Mouse (Mus musculus) stomach, adult 2 months (tissue): ENCODE measurements around the gene 2200002D01Rik. TPM values are rescaled to one million over a fixed set of nuclear protein-coding genes. Genes with fewer than 3 reads are reported as not detected.

ENCODE experiments used
- polyA plus RNA-seq: library from polyadenylated mRNA; depleted of rRNA; stranded (reverse); fragments of >200 nt; gene quantifications from 2 replicates; pipeline ENCODE4 v1.2.3, GENCODE M21; 2012; rRNA removed

2200002D01Rik gene
- 51.1 and 60.9 TPM in 2 replicates for polyA plus RNA-seq

GRCm38 (mm10) chr7:29248261-29248841 lies at the start of gene 2200002D01Rik:
Gene 2200002D01Rik, minus strand, starts transcription at chr7:29248466.

GRCm38 (mm10) chr7:29288942-29289638 lies 40.8 kb upstream of the 2200002D01Rik start, which contains the start of gene Ppp1r14a:
Gene Ppp1r14a, plus strand, starts transcription at chr7:29289308.

GRCm38 (mm10) chr7:29281201-29282073 lies 33.2 kb upstream of the 2200002D01Rik start, which contains the start of gene Spint2:
Gene Spint2, minus strand, starts transcription at chr7:29281912.

GRCm38 (mm10) chr7:29238019-29238967 lies 10.0 kb downstream of the 2200002D01Rik start, which contains the start of gene Yif1b:
Gene Yif1b, plus strand, starts transcription at chr7:29238329.

GRCm38 (mm10) chr7:29232247-29233013 lies 15.8 kb downstream of the 2200002D01Rik start, which contains the start of gene Kcnk6:
Gene Kcnk6, minus strand, starts transcription at chr7:29232515.

GRCm38 (mm10) chr7:29213675-29214082 lies 34.6 kb downstream of the 2200002D01Rik start, which contains the start of gene Catsperg1:
Gene Catsperg1, minus strand, starts transcription at chr7:29214035.

Other genes starting within 250 kb of the 2200002D01Rik start
- gene Ryr1, start 123.3 kb downstream of the 2200002D01Rik start, polyA plus RNA-seq, result 2.1 and 2.3 TPM in 2 replicates
- 1.7 and 2.1 TPM in 2 replicates for gene Rasgrp4, start 113.6 kb downstream of the 2200002D01Rik start, polyA plus RNA-seq
- 23.6 and 35.1 TPM in 2 replicates for gene Fam98c, start 92.2 kb downstream of the 2200002D01Rik start, polyA plus RNA-seq
- gene Ggn, start 78.3 kb downstream of the 2200002D01Rik start, polyA plus RNA-seq, result 0.84 and 1.0 TPM in 2 replicates
- 1.9 and 2.1 TPM in 2 replicates for gene Spred3, start 78.1 kb downstream of the 2200002D01Rik start, polyA plus RNA-seq
- gene Psmd8, start 67.8 kb downstream of the 2200002D01Rik start, polyA plus RNA-seq, result 58.0 and 58.4 TPM in 2 replicates
- gene Catsperg1, start 34.4 kb downstream of the 2200002D01Rik start, polyA plus RNA-seq, result 0.23 and 0.53 TPM in 2 replicates
- 42.1 and 45.1 TPM in 2 replicates for gene Kcnk6, start 16.0 kb downstream of the 2200002D01Rik start, polyA plus RNA-seq
- gene Yif1b, start 10.1 kb downstream of the 2200002D01Rik start, polyA plus RNA-seq, result 69.2 and 106 TPM in 2 replicates
- 427 and 890 TPM in 2 replicates for gene Spint2, start 33.4 kb upstream of the 2200002D01Rik start, polyA plus RNA-seq
- gene Ppp1r14a, start 40.8 kb upstream of the 2200002D01Rik start, polyA plus RNA-seq, result 18.9 and 33.1 TPM in 2 replicates
- gene Dpf1, start 55.5 kb upstream of the 2200002D01Rik start, polyA plus RNA-seq, result 0.30 and 0.56 TPM in 2 replicates